Mouse (Mus musculus): ENCODE measurements around the gene Psmd13.

Gene Psmd13

DNA sequence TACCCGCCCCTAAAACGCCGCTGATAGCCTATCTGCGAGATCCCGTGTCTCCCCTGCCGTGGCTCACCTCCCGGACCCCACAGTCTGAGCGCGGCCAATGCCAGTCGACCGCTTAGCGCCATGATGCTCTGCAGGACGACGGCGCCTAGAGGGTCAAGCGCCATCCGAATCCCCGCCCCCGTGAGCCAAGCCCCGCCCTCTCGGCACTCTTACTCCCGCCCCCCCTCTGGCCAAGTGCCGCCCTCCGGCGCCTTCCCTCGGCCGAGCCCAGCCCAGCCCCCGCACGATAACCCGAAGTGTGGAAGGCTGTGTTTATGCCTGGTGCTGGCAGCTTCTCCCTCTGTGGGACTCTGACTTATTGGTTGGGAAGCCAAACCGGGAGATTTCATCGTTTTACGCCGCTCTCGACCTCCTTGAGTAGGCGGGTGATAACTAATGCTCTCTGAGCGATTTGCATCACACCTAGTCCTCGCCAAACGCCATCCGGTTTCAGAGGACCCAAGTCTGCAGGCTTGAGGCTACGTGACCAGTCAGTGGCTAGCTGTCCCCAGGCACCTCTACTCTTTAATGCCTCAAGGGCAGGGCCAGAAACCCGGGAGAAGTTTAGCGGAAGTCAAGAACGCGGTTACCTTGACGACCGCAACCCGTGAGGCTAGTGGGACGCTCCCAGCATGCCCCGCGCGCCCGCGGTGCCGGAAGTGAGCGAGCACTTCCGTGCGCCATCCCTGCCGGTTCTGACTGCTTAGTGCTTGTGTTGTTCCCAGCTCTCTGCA, at the start of gene Psmd13, which contains the start of gene Sirt3:
Psmd13 (plus strand) TSS at position 273 of the 773 bp plus-strand sequence.
Sirt3 (minus strand) TSS at position 614 of the 773 bp plus-strand sequence.
- DNase-seq (ENCODE audit: low spot score): peak; percentile 92

DNA sequence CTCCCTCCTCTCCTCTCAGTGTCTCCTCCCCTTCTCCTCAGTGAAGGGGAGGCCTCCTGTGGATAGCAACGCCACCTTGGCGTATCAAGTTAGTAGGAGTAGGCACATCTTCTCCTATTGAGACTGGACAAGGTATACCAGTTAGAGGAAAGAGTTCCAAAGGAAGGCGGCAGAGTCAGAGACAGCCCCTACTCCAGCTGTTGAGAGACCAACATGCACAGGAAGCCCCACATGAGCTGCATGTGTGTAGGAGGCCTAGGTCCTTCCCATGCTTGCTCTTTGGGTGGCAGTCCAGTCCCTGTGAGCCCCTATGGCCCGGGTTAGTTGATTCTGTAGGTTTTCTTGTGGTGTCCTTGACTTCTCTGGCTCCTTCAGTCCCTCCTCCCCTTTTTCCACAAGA, 48.4 kb upstream of the Psmd13 start:
- DNase-seq (ENCODE audit: low spot score): no peak

GRCm38 (mm10) chr7:140834968-140835757, 46.6 kb upstream of the Psmd13 start, which contains the start of gene Urah:
Gene Urah, plus strand, starts transcription at chr7:140835018.
- DNase-seq (ENCODE audit: low spot score): no peak

DNA sequence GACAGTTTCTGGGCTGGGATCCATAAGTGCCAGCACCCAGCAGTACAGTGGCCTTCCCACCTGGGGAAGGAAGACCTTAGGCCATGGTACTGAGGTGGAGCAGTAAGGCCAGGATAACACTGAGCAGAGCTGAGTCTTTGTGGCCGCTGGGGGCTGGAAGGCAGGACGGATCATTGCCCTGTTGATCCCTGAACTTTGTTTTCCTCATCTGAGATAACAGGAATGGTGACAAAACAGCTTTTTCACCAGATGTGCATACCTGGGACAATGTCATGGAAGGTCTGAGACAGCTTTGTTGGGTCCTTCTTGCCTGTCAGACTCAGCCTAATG, 46.0 kb upstream of the Psmd13 start:
- DNase-seq (ENCODE audit: low spot score): no peak

DNA sequence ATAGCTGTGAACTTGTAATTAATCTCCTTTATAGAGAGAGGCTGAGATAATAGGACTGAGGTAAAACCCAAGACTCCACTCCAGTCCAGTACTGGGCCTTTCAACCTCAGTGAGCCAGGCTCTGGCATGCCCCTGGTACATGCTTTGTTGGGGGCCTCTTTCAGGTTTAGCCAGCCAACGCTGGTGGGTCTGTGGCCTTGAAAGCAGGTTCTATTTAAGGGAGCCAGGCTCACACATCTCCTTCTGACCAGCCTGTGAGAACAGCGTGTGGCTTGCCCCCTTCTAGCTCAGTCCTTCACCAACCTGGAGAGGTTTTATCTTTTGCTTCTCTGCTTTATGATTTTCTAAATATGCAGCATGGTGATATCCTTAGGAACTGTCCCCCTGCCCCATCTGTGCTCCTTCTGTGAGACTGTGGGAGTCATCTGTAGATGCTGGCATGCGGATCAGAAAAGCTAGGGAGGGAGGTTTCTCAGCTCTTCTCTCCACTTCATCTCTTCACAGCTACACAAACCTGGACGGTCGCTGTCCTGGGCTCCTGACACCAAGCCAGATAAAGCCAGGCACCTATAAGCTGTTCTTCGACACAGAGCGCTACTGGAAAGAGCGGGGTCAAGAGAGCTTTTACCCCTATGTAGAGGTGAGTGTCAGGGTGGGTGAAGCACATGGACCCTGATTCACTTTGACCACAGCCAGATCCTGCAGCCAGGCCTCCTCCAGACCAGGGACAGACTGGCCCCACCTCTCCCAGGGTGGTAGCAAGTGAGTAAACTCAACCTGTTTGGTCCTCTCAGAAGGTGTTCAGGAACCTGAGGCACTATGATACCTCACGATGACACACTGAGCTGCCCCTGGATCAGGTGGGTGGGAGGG, 45.3 kb upstream of the Psmd13 start:
- no peak for DNase-seq (ENCODE audit: low spot score)

DNA sequence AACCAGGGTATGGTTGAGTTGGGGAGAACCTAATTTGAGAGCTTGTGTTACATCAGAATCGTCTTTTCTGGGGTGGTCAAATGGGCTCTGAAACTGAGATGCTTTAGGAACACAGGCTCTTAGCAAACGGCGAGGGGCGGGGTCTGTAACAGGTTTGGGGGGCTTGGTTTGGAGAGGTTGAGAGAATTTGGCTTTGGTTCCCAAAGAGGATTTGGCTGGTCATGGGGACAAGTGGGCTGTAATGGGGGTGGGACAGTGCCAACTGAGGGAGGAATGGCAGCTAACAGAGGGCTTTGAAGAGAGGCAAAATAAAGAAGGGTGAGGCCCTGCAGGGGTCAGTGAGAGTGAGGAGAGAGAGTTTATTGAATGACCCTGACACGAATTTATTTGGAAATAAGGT, 42.2 kb upstream of the Psmd13 start:
- no peak for DNase-seq (ENCODE audit: low spot score)

DNA sequence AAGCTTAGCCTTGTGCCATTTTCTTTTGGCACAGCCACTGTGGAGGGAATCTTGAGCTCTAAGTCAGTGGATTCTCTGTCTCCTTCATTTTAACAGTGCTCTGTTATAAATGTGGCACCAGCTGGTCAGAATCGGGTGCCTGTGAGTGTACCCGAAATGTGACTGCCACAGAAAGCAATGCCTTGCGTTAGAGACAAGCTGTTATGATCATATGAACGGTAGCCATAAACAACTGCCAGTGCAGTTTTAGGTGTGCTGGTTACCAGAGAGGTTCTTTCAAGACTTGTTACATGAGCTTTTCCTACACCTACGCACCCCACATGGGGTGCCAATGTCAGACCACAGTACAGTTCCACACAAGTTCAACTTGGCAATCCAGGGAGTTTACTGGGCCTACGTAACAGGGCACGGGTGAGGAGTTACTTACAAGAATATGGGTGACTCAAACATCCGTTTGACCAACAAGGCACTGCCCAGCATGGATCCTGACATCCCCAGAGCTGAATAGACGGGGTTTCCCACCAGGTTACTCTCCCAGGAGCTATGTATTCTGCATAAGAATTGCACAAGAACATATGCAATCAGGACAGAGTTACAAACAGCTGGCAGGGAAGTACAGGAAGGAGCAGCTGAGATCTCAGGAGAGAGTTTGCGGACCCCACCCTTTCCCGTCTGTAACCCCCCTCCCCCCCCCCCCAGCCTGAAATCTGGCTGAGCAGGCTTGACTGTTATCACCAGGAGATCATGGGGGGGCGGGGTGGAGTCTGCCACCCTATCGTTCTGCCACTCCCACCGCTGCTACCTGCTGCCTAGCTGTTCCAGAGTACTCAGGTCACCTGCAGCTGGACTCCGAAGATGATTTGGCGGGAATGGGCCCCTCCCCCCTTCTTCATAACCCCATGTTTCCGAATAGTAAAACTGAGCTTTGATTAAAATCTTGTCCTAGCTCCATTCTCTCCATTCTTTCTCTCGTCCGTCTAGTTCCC, 40.7 kb upstream of the Psmd13 start:
- DNase-seq (ENCODE audit: low spot score): no peak

- no peak for DNase-seq (ENCODE audit: low spot score)
These were observed 38.0 kb upstream of the Psmd13 start for GRCm38 (mm10) chr7:140843806-140844205.

GRCm38 (mm10) chr7:140844905-140845665, 36.7 kb upstream of the Psmd13 start, which contains the start of gene Scgb1c1:
Gene Scgb1c1, plus strand, starts transcription at chr7:140845547.
- DNase-seq (ENCODE audit: low spot score): peak; percentile 81

GRCm38 (mm10) chr7:140845683-140846082, 36.1 kb upstream of the Psmd13 start:
- no peak for DNase-seq (ENCODE audit: low spot score)

DNA sequence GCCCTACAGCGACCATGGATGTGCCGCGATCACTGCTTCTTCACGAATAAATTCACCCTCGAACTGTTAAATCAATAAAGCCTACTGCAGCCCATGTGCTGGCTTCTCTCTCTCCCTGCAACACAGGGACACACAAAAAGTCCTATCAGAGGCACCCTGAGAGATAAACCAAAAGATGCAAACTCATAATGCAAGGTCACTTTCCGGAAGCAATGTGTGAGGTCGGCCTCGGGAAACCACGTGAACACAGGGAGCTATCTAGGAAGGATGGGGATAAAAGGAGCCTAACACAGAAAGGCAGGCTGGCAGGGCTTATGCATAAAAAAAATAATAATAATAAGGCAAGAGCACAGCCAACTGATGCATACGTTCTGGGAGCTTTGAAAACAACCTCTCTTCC, 35.1 kb upstream of the Psmd13 start:
- no peak for DNase-seq (ENCODE audit: low spot score)

DNA sequence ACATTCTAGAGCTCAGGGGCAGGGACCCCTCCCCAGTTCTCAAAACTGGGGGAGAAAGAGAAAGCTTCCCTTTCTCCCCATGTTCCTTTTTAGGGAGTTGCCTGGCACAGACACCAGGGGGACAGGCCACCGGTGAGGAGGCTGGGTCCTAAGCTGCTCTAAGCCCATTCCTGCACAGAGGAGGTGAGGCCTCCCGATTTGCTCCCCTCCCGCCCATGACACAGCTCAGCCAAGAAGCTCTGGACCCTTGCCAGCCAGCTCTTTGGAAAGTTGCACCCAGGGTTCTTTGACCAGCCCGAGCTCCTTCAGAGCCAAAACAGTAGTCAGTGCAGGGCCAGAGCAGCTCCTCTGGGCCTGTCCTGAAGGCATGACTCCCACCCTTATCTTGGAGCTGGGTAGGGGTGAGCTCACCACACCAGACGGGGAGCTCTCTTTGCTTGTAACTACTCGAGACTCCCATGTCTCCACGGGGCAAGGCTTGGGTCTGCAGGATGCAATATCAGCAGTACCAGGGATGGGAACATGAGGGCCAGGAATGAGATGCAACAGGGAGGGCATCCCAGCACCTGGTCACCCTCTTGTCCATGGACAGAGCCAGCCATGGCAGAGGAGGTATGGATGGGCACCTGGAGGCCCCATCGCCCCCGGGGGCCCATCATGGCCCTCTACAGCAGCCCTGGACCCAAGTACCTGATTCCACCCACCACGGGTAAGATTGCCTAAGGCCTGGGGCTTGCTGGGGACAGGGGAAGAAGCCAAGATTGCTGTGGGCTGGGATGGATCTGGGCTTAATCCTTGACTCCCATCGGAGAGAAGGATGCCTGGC, 33.8 kb upstream of the Psmd13 start, which contains the start of gene Odf3:
Odf3 (plus strand) TSS at position 51 of the 826 bp plus-strand sequence.
- DNase-seq (ENCODE audit: low spot score): no peak

DNA sequence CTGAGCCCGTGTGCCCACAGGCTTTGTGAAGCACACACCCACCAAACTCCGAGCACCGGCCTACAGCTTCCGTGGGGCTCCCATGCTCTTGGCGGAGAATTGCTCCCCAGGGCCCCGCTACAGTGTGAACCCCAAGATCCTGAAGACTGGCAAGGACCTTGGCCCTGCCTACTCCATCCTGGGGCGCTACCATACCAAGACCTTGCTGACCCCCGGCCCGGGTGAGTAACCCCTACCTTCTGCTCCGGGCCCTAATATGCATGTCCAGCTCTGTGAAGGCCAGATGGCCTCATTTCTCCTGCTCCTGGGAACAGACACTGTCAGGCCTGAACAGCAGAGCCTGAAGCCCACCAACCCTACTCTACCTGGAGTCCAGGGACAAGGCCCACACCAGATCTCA, 33.2 kb upstream of the Psmd13 start:
- no peak for DNase-seq (ENCODE audit: low spot score)

- DNase-seq (ENCODE audit: low spot score): no peak
These were observed 29.9 kb upstream of the Psmd13 start for GRCm38 (mm10) chr7:140851916-140852315.

GRCm38 (mm10) chr7:140853386-140853785, 28.4 kb upstream of the Psmd13 start:
- DNase-seq (ENCODE audit: low spot score): no peak

DNA sequence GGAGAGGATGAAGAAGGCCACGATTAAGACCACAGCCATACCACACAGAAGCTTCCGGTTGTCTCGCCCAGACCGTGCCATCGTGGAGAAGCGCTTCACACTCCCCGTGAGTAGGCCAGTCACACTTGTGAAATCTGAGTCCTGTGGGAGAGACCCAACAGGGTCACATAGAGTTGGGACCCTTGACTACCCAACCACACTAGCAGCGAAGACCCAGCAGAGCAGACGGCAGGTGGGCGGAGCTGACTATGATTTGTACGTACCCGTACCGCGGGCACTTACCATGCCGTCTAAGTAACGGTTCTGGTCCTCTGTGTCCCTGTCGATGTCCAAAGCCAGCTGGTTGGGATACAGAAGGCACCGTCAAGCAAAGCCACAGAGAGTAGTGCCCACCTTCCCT, 27.3 kb upstream of the Psmd13 start:
- no peak for DNase-seq (ENCODE audit: low spot score)

DNA sequence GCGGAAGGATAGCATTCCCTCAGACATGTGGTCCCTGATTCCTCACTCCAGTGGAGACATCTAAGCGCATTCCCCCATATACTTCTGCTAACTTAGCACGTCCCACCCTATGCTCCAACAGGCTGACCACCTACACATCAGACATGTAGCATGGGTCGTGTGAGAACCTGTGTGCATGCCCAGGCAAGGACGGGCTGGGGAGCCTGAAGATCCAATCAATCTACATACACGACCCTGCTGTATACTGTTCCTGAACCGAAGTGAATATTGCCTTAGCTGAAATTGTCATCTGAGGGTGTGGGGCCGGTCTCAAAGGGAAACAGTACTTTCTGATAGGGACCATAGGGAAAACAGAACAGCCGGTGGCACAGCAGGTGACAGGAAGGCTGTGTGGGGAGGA, 26.6 kb upstream of the Psmd13 start:
- no peak for DNase-seq (ENCODE audit: low spot score)

DNA sequence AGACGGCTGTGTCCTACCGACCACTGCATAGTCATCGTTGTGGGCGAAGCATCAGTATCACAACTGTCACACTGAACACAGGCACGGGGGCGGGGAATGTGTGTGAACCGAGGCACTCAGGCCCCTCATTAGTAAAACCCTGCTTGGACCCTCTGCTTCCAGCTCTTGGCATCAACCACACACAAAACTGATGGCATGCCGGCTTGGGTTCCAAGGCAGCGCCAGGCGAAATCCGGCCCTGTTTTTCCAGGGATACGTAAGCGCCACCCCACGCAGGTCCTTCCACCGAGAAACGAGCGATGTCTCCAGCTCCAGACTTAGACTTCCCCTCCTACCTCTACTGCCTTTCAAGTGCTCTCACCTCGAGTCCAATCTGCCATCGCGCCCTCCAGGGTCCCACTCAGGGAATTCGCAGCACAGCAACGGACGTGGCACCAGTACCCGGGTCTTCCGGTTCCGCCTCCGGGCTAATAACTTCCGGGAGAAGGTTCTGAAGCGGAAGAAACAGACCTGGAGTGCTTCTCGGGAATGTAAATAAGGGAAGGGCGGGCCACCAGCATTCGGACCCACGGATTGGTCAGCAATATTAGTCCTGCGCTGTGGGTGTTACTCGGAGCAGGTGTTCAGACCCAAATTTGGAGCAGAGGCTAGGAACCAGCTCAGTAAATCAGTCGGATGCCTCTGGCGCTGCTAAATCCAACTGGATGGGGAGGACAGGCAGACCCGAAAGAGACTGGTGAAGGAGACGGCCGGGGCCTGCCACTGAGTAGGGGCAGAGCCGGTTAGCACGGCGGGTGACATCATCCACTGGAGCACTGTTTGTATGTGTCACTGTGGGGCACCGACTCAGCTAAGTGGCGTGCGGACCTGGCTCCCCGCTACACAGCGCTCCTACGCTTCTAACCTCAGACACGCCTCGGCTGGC, 25.6 kb upstream of the Psmd13 start, which contains the start of gene Gm45785:
Gm45785 (minus strand) TSS at position 472 of the 925 bp plus-strand sequence.
- peak; percentile 81 for DNase-seq (ENCODE audit: low spot score)

Data from c-Kit-positive CD71-positive TER-119-positive erythroid progenitor cells, embryonic 14.5 days (primary cell).